Mouse (Mus musculus) 3T3-L1 (cell line): ENCODE results near the gene Ccdc54.

Source experiments
- DNase-seq: peaks from one replicate; pipeline ENCODE4 v3.0.0-alpha.2; 2015; ENCODE audit warnings: low read depth, low spot score

Ccdc54 gene

GRCm38 (mm10) chr16:50591054-50591453 lies at the start of gene Ccdc54:
Ccdc54 (minus strand) TSS chr16:50591154.
- no peak for DNase-seq

GRCm38 (mm10) chr16:50632585-50632984 lies 41.6 kb upstream of the Ccdc54 start:
- DNase-seq = peak; percentile 35

GRCm38 (mm10) chr16:50615569-50615968 lies 24.6 kb upstream of the Ccdc54 start:
- no peak for DNase-seq

GRCm38 (mm10) chr16:50612944-50613343 lies 22.0 kb upstream of the Ccdc54 start:
- DNase-seq = no peak

- DNase-seq = peak; percentile 71
These were observed 19.6 kb upstream of the Ccdc54 start for GRCm38 (mm10) chr16:50610580-50610979.

GRCm38 (mm10) chr16:50607776-50608562 lies 17.0 kb upstream of the Ccdc54 start:
- no peak for DNase-seq

- DNase-seq = no peak
These were observed 13.9 kb upstream of the Ccdc54 start for GRCm38 (mm10) chr16:50604826-50605225.

GRCm38 (mm10) chr16:50601947-50602346 lies 11.0 kb upstream of the Ccdc54 start:
- peak; percentile 42 for DNase-seq

- DNase-seq = peak; percentile 88
These were observed 9.7 kb upstream of the Ccdc54 start for GRCm38 (mm10) chr16:50600665-50601064.

- DNase-seq = no peak
These were observed 5.7 kb upstream of the Ccdc54 start for GRCm38 (mm10) chr16:50596679-50597078.

GRCm38 (mm10) chr16:50596171-50596570 lies 5.2 kb upstream of the Ccdc54 start:
- no peak for DNase-seq

- peak; percentile 53 for DNase-seq
These were observed 3.9 kb upstream of the Ccdc54 start for GRCm38 (mm10) chr16:50594876-50595275.

- DNase-seq = no peak
These were observed 2.4 kb upstream of the Ccdc54 start for GRCm38 (mm10) chr16:50593361-50593760.

- no peak for DNase-seq
These were observed 1.3 kb downstream of the Ccdc54 start for GRCm38 (mm10) chr16:50589574-50590151.

- DNase-seq = peak; percentile 43
These were observed 2.8 kb downstream of the Ccdc54 start for GRCm38 (mm10) chr16:50588191-50588590.

- DNase-seq = no peak
These were observed 3.8 kb downstream of the Ccdc54 start for GRCm38 (mm10) chr16:50587139-50587538.

- peak; percentile 89 for DNase-seq
These were observed 12.6 kb downstream of the Ccdc54 start for GRCm38 (mm10) chr16:50578361-50578760.

- DNase-seq = no peak
These were observed 18.4 kb downstream of the Ccdc54 start for GRCm38 (mm10) chr16:50572557-50572956.

GRCm38 (mm10) chr16:50559163-50559771 lies 31.7 kb downstream of the Ccdc54 start:
- no peak for DNase-seq

- DNase-seq = no peak
These were observed 37.1 kb downstream of the Ccdc54 start for GRCm38 (mm10) chr16:50553828-50554227.

- DNase-seq = no peak
These were observed 39.0 kb downstream of the Ccdc54 start for GRCm38 (mm10) chr16:50551871-50552528.

- no peak for DNase-seq
These were observed 40.0 kb downstream of the Ccdc54 start for GRCm38 (mm10) chr16:50550927-50551326.
